In the genomic region with DNA sequence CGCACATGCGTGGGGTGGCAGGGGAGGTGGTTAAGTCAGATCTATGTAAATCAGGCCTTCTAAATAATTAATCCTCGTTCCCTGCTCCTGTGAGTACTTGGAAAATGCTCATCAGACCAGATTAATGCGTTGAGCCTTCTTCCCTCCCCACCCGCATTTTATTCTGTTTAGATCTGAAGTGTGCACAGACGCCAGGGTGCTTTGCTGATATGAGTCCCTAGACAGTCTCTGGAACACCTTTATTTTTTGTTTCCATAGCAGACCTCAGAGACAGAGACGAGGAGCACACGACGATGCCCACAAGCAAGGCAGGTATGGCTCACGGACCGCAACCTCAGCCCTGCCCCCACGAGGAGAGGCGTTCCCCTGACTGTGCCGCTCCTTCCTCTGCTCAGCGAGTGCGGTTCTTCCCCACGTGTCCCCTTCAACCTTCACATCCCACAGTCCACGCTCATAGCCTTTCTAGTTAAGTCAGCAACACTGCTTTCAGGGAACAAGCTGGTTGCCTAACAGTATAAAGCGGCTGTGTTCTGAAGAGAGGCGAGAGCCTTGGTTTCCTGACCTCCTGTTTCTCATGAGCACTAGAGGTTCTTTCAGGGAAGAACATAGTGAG, we compare ENCODE assay signal across 12 mouse cellular contexts. TPM values are rescaled to one million over a fixed set of nuclear protein-coding genes. Genes with fewer than 3 reads are reported as not detected.
DNase-seq lines count a peak whose midpoint lies in the region; ATAC-seq and TF ChIP-seq lines count a peak whose summit lies in the region.
"Had no signal": no experiment of that assay in that cellular context is flagged by ENCODE, and none has a peak within 500 bp of the region (broad histone marks: within the 10 kb centered on the region; RNA-seq: fewer than 3 reads in every experiment).

No protein-coding gene starts in this region.

- no peak overlapping the region for H3K27ac ChIP-seq in intestine, embryonic 14.5 days (ENCODE audit: low read depth)
- no peak overlapping the region for H3K27ac ChIP-seq in intestine, postnatal 0 days (ENCODE audit: low read depth, low read length)
- H3K27ac ChIP-seq in ES-Bruce4 (ENCODE audit: insufficient read depth, low read length), result no peak overlapping the region
- H3K27ac ChIP-seq in embryonic facial prominence, embryonic 14.5 days (replicated peaks; ENCODE audit: low read depth, low read length), result no peak overlapping the region
- no peak overlapping the region for H3K27ac ChIP-seq in midbrain, embryonic 15.5 days

- no peak overlapping the region for H3K9ac ChIP-seq in intestine, embryonic 14.5 days (ENCODE audit: low read length)
- no peak overlapping the region for H3K9ac ChIP-seq in intestine, postnatal 0 days (ENCODE audit: low read depth, low read length)
- H3K9ac ChIP-seq in ES-Bruce4 (ENCODE audit: low read depth, poor library complexity, severe bottlenecking), result no peak overlapping the region
- 0 out of 2 replicates have a peak overlapping the region, but pooled peaks have one; percentile 21 for H3K9ac ChIP-seq in embryonic facial prominence, embryonic 14.5 days (ENCODE audit: low read depth, low read length)
- H3K9ac ChIP-seq in midbrain, embryonic 15.5 days, result no peak overlapping the region

- H3K4me1 ChIP-seq in intestine, embryonic 14.5 days (replicated peaks; ENCODE audit: control insufficient read depth, insufficient read depth, low read length), result no peaks in the 10 kb centered on the region
- H3K4me1 ChIP-seq in intestine, postnatal 0 days (replicated peaks; ENCODE audit: control insufficient read depth, insufficient read depth, low read length), result 0 out of 2 replicates have a peak, but pooled peaks cover 2% of the 10 kb centered on the region
- no peaks in the 10 kb centered on the region for H3K4me1 ChIP-seq in ES-Bruce4 (ENCODE audit: control insufficient read depth, insufficient read depth, low read length)
- H3K4me1 ChIP-seq in embryonic facial prominence, embryonic 14.5 days (ENCODE audit: control insufficient read depth, insufficient read depth, low read length), result no peaks in the 10 kb centered on the region
- H3K4me1 ChIP-seq in midbrain, embryonic 15.5 days, result 0 out of 2 replicates have a peak, but pooled peaks cover 7% of the 10 kb centered on the region

- peak overlapping the region; percentile 28; the same call in 1 of the 2 replicates for H3K4me2 ChIP-seq in intestine, embryonic 14.5 days (ENCODE audit: low read length)
- H3K4me2 ChIP-seq in intestine, postnatal 0 days (replicated peaks; ENCODE audit: low read depth), result no peak overlapping the region
- peak overlapping the region; percentile 21 for H3K4me2 ChIP-seq in embryonic facial prominence, embryonic 14.5 days (ENCODE audit: low read depth, low read length)
- H3K4me2 ChIP-seq in midbrain, embryonic 15.5 days, result peak overlapping the region; percentile 23

- ATAC-seq in intestine, embryonic 14.5 days (replicated peaks; ENCODE audit: low FRiP score, low TSS enrichment, low read depth), result no peak
- no peak for ATAC-seq in intestine, postnatal 0 days
- ATAC-seq in embryonic facial prominence, embryonic 14.5 days (ENCODE audit: low read depth), result peak; percentile 41; the same call in 1 of the 2 replicates
- ATAC-seq in midbrain, embryonic 15.5 days (replicated peaks), result 0 out of 2 replicates have a peak, but pooled peaks have one; percentile 24

- no peak for TF ChIP-seq POLR2A in ES-Bruce4 (IDR thresholded peaks at IDR 0.05; ENCODE audit: insufficient read depth, low read length)

- no peaks in the 10 kb centered on the region for H3K36me3 ChIP-seq in intestine, embryonic 14.5 days (ENCODE audit: control insufficient read depth, insufficient read depth, low read length)
- no peaks in the 10 kb centered on the region for H3K36me3 ChIP-seq in intestine, postnatal 0 days (ENCODE audit: control insufficient read depth, insufficient read depth)
- no peaks in the 10 kb centered on the region for H3K36me3 ChIP-seq in ES-Bruce4 (ENCODE audit: control insufficient read depth, insufficient read depth, low read length, poor library complexity, severe bottlenecking)
- no peaks in the 10 kb centered on the region for H3K36me3 ChIP-seq in embryonic facial prominence, embryonic 14.5 days (ENCODE audit: control insufficient read depth, insufficient read depth, low read length)
- no peaks in the 10 kb centered on the region for H3K36me3 ChIP-seq in midbrain, embryonic 15.5 days (replicated peaks)

- no peak overlapping the region for H3K4me3 ChIP-seq in intestine, embryonic 14.5 days (ENCODE audit: low read depth, low read length)
- no peak overlapping the region for H3K4me3 ChIP-seq in intestine, postnatal 0 days (ENCODE audit: low read depth, low read length)
- peak overlapping the region; percentile 23; the same call in 1 of the 2 replicates for H3K4me3 ChIP-seq in ES-Bruce4 (ENCODE audit: low read depth, low read length)
- no peak overlapping the region for H3K4me3 ChIP-seq in embryonic facial prominence, embryonic 14.5 days (ENCODE audit: low read depth, low read length)
- H3K4me3 ChIP-seq in midbrain, embryonic 15.5 days, result no peak overlapping the region

- no peaks in the 10 kb centered on the region for H3K9me3 ChIP-seq in intestine, embryonic 14.5 days (ENCODE audit: control insufficient read depth, low read length)
- H3K9me3 ChIP-seq in intestine, postnatal 0 days (ENCODE audit: control insufficient read depth), result no peaks in the 10 kb centered on the region
- no peaks in the 10 kb centered on the region for H3K9me3 ChIP-seq in ES-Bruce4 (replicated peaks; ENCODE audit: control insufficient read depth, insufficient read depth, low read length, poor library complexity, severe bottlenecking)
- no peaks in the 10 kb centered on the region for H3K9me3 ChIP-seq in embryonic facial prominence, embryonic 14.5 days (ENCODE audit: control insufficient read depth, low read length)
- no peaks in the 10 kb centered on the region for H3K9me3 ChIP-seq in midbrain, embryonic 15.5 days

- WGBS in intestine, embryonic 14.5 days, result 36% methylated on average over 20 of the region's 20 CpGs
- WGBS in intestine, postnatal 0 days, result 32% methylated on average over 20 of the region's 20 CpGs
- 35% methylated on average over 20 of the region's 20 CpGs for WGBS in embryonic facial prominence, embryonic 14.5 days
- WGBS in midbrain, embryonic 15.5 days, result 42% methylated on average over 20 of the region's 20 CpGs

- TF ChIP-seq EP300 in ES-Bruce4 (IDR thresholded peaks at IDR 0.05; ENCODE audit: insufficient read depth, low read depth, low read length), result no peak

- TF ChIP-seq CTCF in intestine, postnatal 0 days (IDR thresholded peaks at IDR 0.05; ENCODE audit: low read depth), result no peak
- TF ChIP-seq CTCF in ES-Bruce4 (IDR thresholded peaks at IDR 0.05; ENCODE audit: low read depth, low read length), result no peak

- DNase-seq in intestine, embryonic 14.5 days (ENCODE audit: low spot score), result no peak
- no peak for DNase-seq in embryonic facial prominence, embryonic 14.5 days (ENCODE audit: low spot score)
- no peak for DNase-seq in urinary bladder, postnatal 14 days (ENCODE audit: low spot score)
- DNase-seq in adrenal gland, adult 18-20 months (ENCODE audit: low spot score in 2 of 2), result no peak
- DNase-seq in spleen, adult 12 weeks (ENCODE audit: low spot score), result no peak
- DNase-seq: cerebellum, adult 11 months; gastrocnemius, postnatal 25 days; right cerebral cortex, postnatal 4 days had no signal

- H3K27me3 ChIP-seq in intestine, embryonic 14.5 days (replicated peaks; ENCODE audit: control insufficient read depth, insufficient read depth, low read length), result no peaks in the 10 kb centered on the region
- no peaks in the 10 kb centered on the region for H3K27me3 ChIP-seq in intestine, postnatal 0 days (replicated peaks; ENCODE audit: control insufficient read depth, insufficient read depth, low read length)
- no peaks in the 10 kb centered on the region for H3K27me3 ChIP-seq in ES-Bruce4 (ENCODE audit: control insufficient read depth, insufficient read depth, low read length, poor library complexity, severe bottlenecking)
- 0 out of 2 replicates have a peak, but pooled peaks cover 13% of the 10 kb centered on the region for H3K27me3 ChIP-seq in embryonic facial prominence, embryonic 14.5 days (replicated peaks; ENCODE audit: control insufficient read depth, insufficient read depth, low read length)
- H3K27me3 ChIP-seq in midbrain, embryonic 15.5 days (replicated peaks), result no peaks in the 10 kb centered on the region

RNA-seq across cellular contexts. Expression of gene Gabrr1, which starts 14.5 kb away (rescaled TPM):
- not detected in 2 replicates for polyA plus RNA-seq in intestine, embryonic 14.5 days (2014; fragmentation: Nextera tagmentation; extraction: Ambion mirVana)
- 0.12 and 0.20 TPM in 2 replicates for polyA plus RNA-seq in intestine, postnatal 0 days (2015; fragmentation: Nextera tagmentation; extraction: Ambion mirVana)
- polyA plus RNA-seq in ES-Bruce4 (2011; ENCODE audit: insufficient read depth, insufficient read length, low read depth, missing spikeins), result not detected in 2 replicates
- polyA plus RNA-seq in embryonic facial prominence, embryonic 14.5 days (2014; fragmentation: Nextera tagmentation; extraction: Ambion mirVana), result 0.12 TPM in 1 of 2 replicates, not detected in the other
- 0.79 and 1.1 TPM in 2 replicates for polyA plus RNA-seq in midbrain, embryonic 15.5 days (2015; fragmentation: Nextera tagmentation; extraction: Ambion mirVana)
- not detected for total RNA-seq in adrenal gland, adult 18-20 months (2021)
- total RNA-seq: megakaryocyte-erythroid progenitor cell, adult 5-6 weeks had no signal

RNA-seq across cellular contexts. Expression of gene Pm20d2, which starts 42.8 kb away (rescaled TPM):
- 1.2 TPM in 2 replicates for polyA plus RNA-seq in intestine, embryonic 14.5 days (2014; fragmentation: Nextera tagmentation; extraction: Ambion mirVana)
- polyA plus RNA-seq in intestine, postnatal 0 days (2015; fragmentation: Nextera tagmentation; extraction: Ambion mirVana), result 1.8 and 1.9 TPM in 2 replicates
- 4.2 and 4.4 TPM in 2 replicates for polyA plus RNA-seq in ES-Bruce4 (2011; ENCODE audit: insufficient read depth, insufficient read length, low read depth, missing spikeins)
- 1.2 and 1.6 TPM in 2 replicates for polyA plus RNA-seq in embryonic facial prominence, embryonic 14.5 days (2014; fragmentation: Nextera tagmentation; extraction: Ambion mirVana)
- 2.3 and 2.8 TPM in 2 replicates for polyA plus RNA-seq in midbrain, embryonic 15.5 days (2015; fragmentation: Nextera tagmentation; extraction: Ambion mirVana)
- total RNA-seq in adrenal gland, adult 18-20 months (2021), result 10 to 100 TPM; 10.3 to 37.9 TPM

Comparison
In these comparisons a context has a peak if more than half of its experiments do, and no peak if none do; other contexts are left out.
1. ATAC-seq: peak in embryonic facial prominence, embryonic 14.5 days (single experiment) and midbrain, embryonic 15.5 days (single experiment); none in intestine, embryonic 14.5 days (single experiment) and intestine, postnatal 0 days (single experiment).